In genomic region chr2:26622984-26623383, GRCm38 (mm10) we compare ENCODE assay signal across 28 mouse cellular contexts. TPM values are rescaled to one million over a fixed set of nuclear protein-coding genes. Genes with fewer than 3 reads are reported as not detected.
DNase-seq lines count a peak whose midpoint lies in the region; ATAC-seq and TF ChIP-seq lines count a peak whose summit lies in the region.
"Had no signal": no experiment of that assay in that cellular context is flagged by ENCODE, and none has a peak within 500 bp of the region (broad histone marks: within the 10 kb centered on the region; RNA-seq: fewer than 3 reads in every experiment).

No protein-coding gene starts in this region.

- DNase-seq in thymus, postnatal 0 days (ENCODE audit: low spot score) = peak; percentile 69
- no peak for DNase-seq in thymus, adult 2 months
- DNase-seq in T-cell, adult 2 months (ENCODE audit: low spot score) = peak; percentile 82
- peak; percentile 49 for DNase-seq in induced T-regulatory cell, adult 2 months (ENCODE audit: low read depth)
- no peak for DNase-seq in layer of hippocampus, postnatal 10 days (ENCODE audit: low spot score in 2 of 2)
- no peak for DNase-seq in kidney, adult 2 months
- DNase-seq in cerebellum, adult 9-10 months = no peak
- DNase-seq: adrenal gland, postnatal 10 days; gastrocnemius, postnatal 10 days; heart, adult 18-20 months; heart, postnatal 36 days; kidney, adult 18-20 months; kidney, postnatal 25 days; left cerebral cortex, postnatal 4 days; liver; thymus, adult 18-20 months had no signal

- H3K27me3 ChIP-seq in thymus, adult 2 months (ENCODE audit: control insufficient read depth, insufficient read depth, low read length) = no peaks in the 10 kb centered on the region
- no peaks in the 10 kb centered on the region for H3K27me3 ChIP-seq in kidney, adult 2 months (replicated peaks; ENCODE audit: control insufficient read depth, insufficient read depth, low read length)
- H3K27me3 ChIP-seq: forebrain, embryonic 13.5 days had no signal

- 8% methylated on average over 5 of the region's 5 CpGs for WGBS in thymus, adult 2 months
- WGBS in kidney, adult 2 months = 59% methylated on average over 5 of the region's 5 CpGs

- H3K27ac ChIP-seq in thymus, adult 2 months (ENCODE audit: control insufficient read depth, insufficient read depth, low read length) = no peak overlapping the region
- H3K27ac ChIP-seq in kidney, adult 2 months (ENCODE audit: insufficient read depth, low read depth, low read length) = no peak overlapping the region
- H3K27ac ChIP-seq: embryonic facial prominence, embryonic 10.5 days; forebrain, embryonic 13.5 days; heart, embryonic 13.5 days; hindbrain, postnatal 0 days; left cerebral cortex, adult 2 months had no signal

- peaks cover 8% of the 10 kb centered on the region; the same call in 1 of the 2 replicates for H3K4me1 ChIP-seq in thymus, adult 2 months (replicated peaks; ENCODE audit: control insufficient read depth, insufficient read depth, low read length)
- H3K4me1 ChIP-seq in kidney, adult 2 months (ENCODE audit: control insufficient read depth, insufficient read depth, low read length) = no peaks in the 10 kb centered on the region
- H3K4me1 ChIP-seq: forebrain, embryonic 13.5 days had no signal

- TF ChIP-seq POLR2A in thymus, adult 2 months (IDR thresholded peaks at IDR 0.05; ENCODE audit: control insufficient read depth, extremely low read depth, insufficient read depth, low read length, poor library complexity) = no peak
- no peak for TF ChIP-seq POLR2A in kidney, adult 2 months (IDR thresholded peaks at IDR 0.05; ENCODE audit: low read depth, low read length)

- ATAC-seq in neutrophil, adult 5-6 weeks (ENCODE audit: extremely low read depth, insufficient number of reproducible peaks, low FRiP score, poor library complexity, severe bottlenecking) = 0 out of 2 replicates have a peak, but pooled peaks have one; percentile 36
- ATAC-seq: forebrain, embryonic 13.5 days; hindbrain, postnatal 0 days; lung, postnatal 0 days had no signal

- H3K36me3 ChIP-seq in thymus, adult 2 months (ENCODE audit: control insufficient read depth, insufficient read depth, low read length) = no peaks in the 10 kb centered on the region
- no peaks in the 10 kb centered on the region for H3K36me3 ChIP-seq in kidney, adult 2 months (ENCODE audit: control insufficient read depth, insufficient read depth, low read length)
- H3K36me3 ChIP-seq: embryonic facial prominence, embryonic 10.5 days; G1E; heart, embryonic 13.5 days had no signal

- H3K4me3 ChIP-seq in thymus, adult 2 months (ENCODE audit: control insufficient read depth, insufficient read depth, low read length) = no peak overlapping the region
- no peak overlapping the region for H3K4me3 ChIP-seq in kidney, adult 2 months (ENCODE audit: insufficient read depth, low read depth, low read length)
- H3K4me3 ChIP-seq: embryonic facial prominence, embryonic 10.5 days; forebrain, embryonic 13.5 days; heart, embryonic 13.5 days; left cerebral cortex, adult 2 months had no signal

- no peak for TF ChIP-seq CTCF in thymus, adult 2 months (IDR thresholded peaks at IDR 0.05; ENCODE audit: borderline replicate concordance, control insufficient read depth, extremely low read depth, insufficient read depth, low read length, poor library complexity)
- no peak for TF ChIP-seq CTCF in kidney, adult 2 months (conservative IDR thresholded peaks at IDR 0.05; ENCODE audit: insufficient read depth, insufficient read length, low read depth, low read length)

RNA-seq across cellular contexts. Expression of gene Fam69b, which starts 5.3 kb away (rescaled TPM):
- polyA plus RNA-seq in thymus, postnatal 0 days (2015; fragmentation: Nextera tagmentation; extraction: Ambion mirVana) = 11.9 and 12.2 TPM in 2 replicates
- polyA plus RNA-seq in thymus, adult 2 months (2012; rRNA removed) = 14.8 and 15.6 TPM in 2 replicates
- total RNA-seq in neutrophil, adult 5-6 weeks (2017) = not detected in 2 replicates
- total RNA-seq in layer of hippocampus, postnatal 10 days (2021) = 10 to 100 TPM; 75.0 to 82.7 TPM
- polyA plus RNA-seq in kidney, adult 2 months (2012; rRNA removed) = 12.2 and 14.5 TPM in 2 replicates
- polyA plus RNA-seq: G1E had no signal

RNA-seq across cellular contexts. Expression of gene Agpat2, which starts 18.8 kb away (rescaled TPM):
- polyA plus RNA-seq in thymus, postnatal 0 days (2015; fragmentation: Nextera tagmentation; extraction: Ambion mirVana) = 14.7 and 14.9 TPM in 2 replicates
- 89.3 and 137 TPM in 2 replicates for polyA plus RNA-seq in thymus, adult 2 months (2012; rRNA removed)
- total RNA-seq in neutrophil, adult 5-6 weeks (2017) = 40.4 and 43.6 TPM in 2 replicates
- total RNA-seq in layer of hippocampus, postnatal 10 days (2021) = 1 to 10 TPM; 2.1 to 2.5 TPM
- 165 and 192 TPM in 2 replicates for polyA plus RNA-seq in kidney, adult 2 months (2012; rRNA removed)

RNA-seq across cellular contexts. Expression of gene Gm20532, which starts 36.5 kb away (rescaled TPM):
- polyA plus RNA-seq in thymus, postnatal 0 days (2015; fragmentation: Nextera tagmentation; extraction: Ambion mirVana) = not detected in 2 replicates
- not detected in 2 replicates for polyA plus RNA-seq in thymus, adult 2 months (2012; rRNA removed)
- not detected in 2 replicates for total RNA-seq in neutrophil, adult 5-6 weeks (2017)
- total RNA-seq in layer of hippocampus, postnatal 10 days (2021) = not detected
- polyA plus RNA-seq in kidney, adult 2 months (2012; rRNA removed) = not detected in 2 replicates
- total RNA-seq: adrenal gland, postnatal 10 days; G1E; heart, adult 18-20 months; heart, postnatal 36 days; hindbrain, postnatal 0 days; left cerebral cortex, adult 2 months; left cerebral cortex, postnatal 4 days had no signal
- polyA plus RNA-seq: C2C12; embryonic facial prominence, embryonic 10.5 days; forebrain, embryonic 13.5 days; frontal cortex, adult 2 months; G1E; heart, embryonic 13.5 days; hindbrain, postnatal 0 days; liver, embryonic 16.5 days; lung, postnatal 0 days; neural tube, embryonic 14.5 days had no signal

RNA-seq across cellular contexts. Expression of gene Egfl7, which starts 43.2 kb away (rescaled TPM):
- 43.6 and 50.0 TPM in 2 replicates for polyA plus RNA-seq in thymus, postnatal 0 days (2015; fragmentation: Nextera tagmentation; extraction: Ambion mirVana)
- 63.9 and 105 TPM in 2 replicates for polyA plus RNA-seq in thymus, adult 2 months (2012; rRNA removed)
- total RNA-seq in neutrophil, adult 5-6 weeks (2017) = 0.58 TPM in 1 of 2 replicates, not detected in the other
- 100 to 1,000 TPM in 1 of 2 experiments, 10 to 100 TPM in 1; 82.2 to 102 TPM for total RNA-seq in layer of hippocampus, postnatal 10 days (2021)
- polyA plus RNA-seq in kidney, adult 2 months (2012; rRNA removed) = 297 and 304 TPM in 2 replicates

RNA-seq across cellular contexts. Expression of gene Lcn4, which starts 48.1 kb away (rescaled TPM):
- 2.2 and 3.9 TPM in 2 replicates for polyA plus RNA-seq in thymus, postnatal 0 days (2015; fragmentation: Nextera tagmentation; extraction: Ambion mirVana)
- polyA plus RNA-seq in thymus, adult 2 months (2012; rRNA removed) = 0.85 and 1.3 TPM in 2 replicates
- 1.2 and 1.7 TPM in 2 replicates for total RNA-seq in neutrophil, adult 5-6 weeks (2017)
- not detected for total RNA-seq in layer of hippocampus, postnatal 10 days (2021)
- 0.34 TPM in 1 of 2 replicates, not detected in the other for polyA plus RNA-seq in kidney, adult 2 months (2012; rRNA removed)
- total RNA-seq: adrenal gland, postnatal 10 days; G1E; gastrocnemius, postnatal 10 days; heart, adult 18-20 months; heart, postnatal 36 days; hindbrain, postnatal 0 days; left cerebral cortex, adult 2 months; left cerebral cortex, postnatal 4 days had no signal
- polyA plus RNA-seq: C2C12; embryonic facial prominence, embryonic 10.5 days; forebrain, embryonic 13.5 days; frontal cortex, adult 2 months; G1E; heart, embryonic 13.5 days; hindbrain, postnatal 0 days; liver, embryonic 16.5 days; lung, postnatal 0 days; neural tube, embryonic 14.5 days had no signal

Comparison
In these comparisons a context has a peak if more than half of its experiments do, and no peak if none do; other contexts are left out.
1. DNase-seq: peak in thymus, postnatal 0 days (single experiment), T-cell, adult 2 months (single experiment) and induced T-regulatory cell, adult 2 months (single experiment); none in thymus, adult 2 months (single experiment), layer of hippocampus, postnatal 10 days (0 of 2), kidney, adult 2 months (single experiment) and cerebellum, adult 9-10 months (single experiment).